Mouse (Mus musculus): Measurements from ENCODE around the gene Msrb3.

DNA sequence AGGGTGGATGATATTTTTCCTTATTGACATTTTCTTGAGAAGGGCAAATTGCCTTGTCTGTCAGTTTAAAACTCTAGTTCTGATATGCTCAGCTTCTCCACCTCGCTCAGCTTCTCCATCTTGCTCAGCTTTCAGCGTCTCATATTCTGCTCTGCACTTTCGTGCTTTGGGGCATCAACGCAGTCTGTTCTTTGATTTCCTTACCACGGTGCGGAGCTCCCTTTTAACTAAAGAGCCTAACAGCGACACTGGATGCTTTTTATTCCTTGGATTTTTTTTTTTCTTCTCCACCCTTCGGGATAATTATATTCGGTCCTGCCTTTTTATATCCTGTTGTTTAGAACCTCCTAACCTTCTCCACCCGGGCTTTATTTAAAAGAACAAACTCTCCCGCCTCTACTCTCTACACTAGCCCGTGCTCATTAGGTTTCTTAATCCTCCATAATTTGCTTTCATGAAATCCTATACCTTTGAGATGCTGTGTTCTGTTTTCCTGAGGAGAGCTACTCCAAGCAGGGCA, 78.1 kb downstream of the Msrb3 start:
- TF ChIP-seq CTCF (conservative IDR thresholded peaks at IDR 0.05; ENCODE audit: insufficient read depth, insufficient read length, low read depth, low read length) (no peak), POLR2A (IDR thresholded peaks at IDR 0.05; ENCODE audit: low read depth, low read length) (no peak)

Measured in kidney, adult 2 months (tissue).